Mouse (Mus musculus): Measurements from ENCODE around the gene Fam71d. TPM values are rescaled to one million over a fixed set of nuclear protein-coding genes. Genes with fewer than 3 reads are reported as not detected.

Fam71d gene
- total RNA-seq (2021) = 1 to 10 TPM in 1 of 2 experiments, under 1 TPM in 1; 0.89 to 1.4 TPM

DNA sequence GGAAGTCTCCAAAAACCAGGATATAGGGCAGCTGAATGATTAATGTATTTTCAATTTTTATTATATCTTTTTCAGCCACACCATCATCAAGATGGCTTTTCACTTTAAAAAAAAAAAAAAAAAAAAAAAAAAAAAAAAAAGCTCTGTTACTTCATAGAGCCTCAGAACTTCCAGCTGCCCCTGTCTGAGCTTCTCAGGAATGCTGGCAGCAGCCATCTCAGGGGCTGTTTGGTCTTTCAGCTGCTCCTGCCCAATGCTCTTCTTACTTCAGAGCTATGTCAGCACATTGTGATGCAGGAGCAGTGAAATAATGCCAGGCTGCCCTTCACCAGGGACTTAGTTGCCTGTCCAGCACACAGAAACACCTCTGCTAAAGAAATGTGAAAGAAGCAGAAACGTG lies at the start of gene Fam71d:
Gene Fam71d (plus strand): TSS at position 211 of the 400 bp plus-strand sequence.
- DNase-seq (ENCODE audit: extremely low spot score in 1 of 2, low spot score in 2 of 2) = no peak
- intact Hi-C loops (cut with DNase I) = no loop called here

DNA sequence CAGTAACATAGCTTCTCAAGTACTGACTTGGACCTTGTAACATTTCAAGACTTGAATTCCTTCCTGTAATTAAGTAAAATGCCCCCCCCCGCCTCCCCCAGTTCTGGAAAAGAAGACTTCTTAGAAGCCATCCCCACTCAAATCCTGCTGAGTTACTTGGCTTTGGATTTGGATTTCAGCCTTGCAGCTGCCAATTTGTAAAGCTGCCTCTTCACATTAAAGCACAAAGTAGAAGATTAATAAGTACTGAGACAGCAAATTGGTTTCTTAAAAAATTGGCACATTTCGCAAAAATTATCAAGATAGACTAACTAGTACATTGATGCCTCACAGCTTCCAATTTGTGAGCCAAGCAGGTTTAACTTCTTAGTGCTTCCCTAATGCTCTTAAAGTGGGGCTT lies 47.6 kb upstream of the Fam71d start:
- DNase-seq (ENCODE audit: extremely low spot score in 1 of 2, low spot score in 2 of 2) = no peak
- intact Hi-C loops (cut with DNase I) = no loop called here

DNA sequence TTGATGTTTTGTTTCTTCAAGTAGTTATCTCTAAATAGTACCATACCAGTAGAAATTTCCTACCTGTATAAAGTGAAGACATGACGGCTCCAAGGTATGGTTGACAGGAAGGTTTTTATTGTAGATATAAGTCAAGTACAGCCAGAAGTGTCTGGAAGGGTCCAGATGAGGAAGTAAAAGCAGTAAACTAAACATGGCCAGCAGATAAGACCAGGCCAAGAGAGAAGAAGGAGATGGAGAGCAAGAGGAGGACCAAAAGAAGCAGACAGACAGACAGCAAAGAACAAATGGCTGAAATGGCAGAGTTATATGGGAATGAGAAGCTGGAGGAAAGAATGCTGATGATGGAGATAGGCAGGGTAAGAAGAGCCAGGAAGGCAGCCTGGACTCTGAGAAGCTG lies 46.1 kb upstream of the Fam71d start:
- intact Hi-C loops (cut with DNase I) = no loop called here
- no peak for DNase-seq (ENCODE audit: extremely low spot score in 1 of 2, low spot score in 2 of 2)

DNA sequence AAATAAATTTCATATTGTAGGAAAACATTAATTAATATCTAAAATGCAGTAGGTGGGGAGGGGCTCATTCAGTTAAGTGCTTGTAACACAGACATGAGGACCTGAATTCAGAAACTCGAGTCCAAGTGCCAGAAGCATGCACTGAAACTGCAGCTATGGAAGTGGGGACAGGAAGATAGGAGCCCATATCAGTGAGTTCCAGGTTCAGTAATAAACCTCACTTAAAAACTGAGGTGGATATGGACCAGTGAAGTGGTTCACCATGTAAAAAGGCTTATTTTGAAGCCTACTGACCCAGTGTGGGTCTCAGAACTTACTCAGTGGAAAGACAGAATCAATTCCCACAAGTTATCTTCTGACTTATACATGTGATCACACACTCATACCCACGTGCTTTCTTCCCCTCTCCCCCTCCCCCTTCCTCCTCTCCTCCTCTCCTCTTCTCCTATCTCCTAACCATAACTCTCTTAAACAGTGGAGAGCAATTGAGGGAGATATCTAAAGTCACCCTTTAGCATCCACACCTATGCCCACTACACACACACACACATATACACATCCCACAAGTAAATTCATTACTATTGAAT lies 31.5 kb upstream of the Fam71d start:
- DNase-seq (ENCODE audit: extremely low spot score in 1 of 2, low spot score in 2 of 2) = no peak
- intact Hi-C loops (cut with DNase I) = no loop called here

DNA sequence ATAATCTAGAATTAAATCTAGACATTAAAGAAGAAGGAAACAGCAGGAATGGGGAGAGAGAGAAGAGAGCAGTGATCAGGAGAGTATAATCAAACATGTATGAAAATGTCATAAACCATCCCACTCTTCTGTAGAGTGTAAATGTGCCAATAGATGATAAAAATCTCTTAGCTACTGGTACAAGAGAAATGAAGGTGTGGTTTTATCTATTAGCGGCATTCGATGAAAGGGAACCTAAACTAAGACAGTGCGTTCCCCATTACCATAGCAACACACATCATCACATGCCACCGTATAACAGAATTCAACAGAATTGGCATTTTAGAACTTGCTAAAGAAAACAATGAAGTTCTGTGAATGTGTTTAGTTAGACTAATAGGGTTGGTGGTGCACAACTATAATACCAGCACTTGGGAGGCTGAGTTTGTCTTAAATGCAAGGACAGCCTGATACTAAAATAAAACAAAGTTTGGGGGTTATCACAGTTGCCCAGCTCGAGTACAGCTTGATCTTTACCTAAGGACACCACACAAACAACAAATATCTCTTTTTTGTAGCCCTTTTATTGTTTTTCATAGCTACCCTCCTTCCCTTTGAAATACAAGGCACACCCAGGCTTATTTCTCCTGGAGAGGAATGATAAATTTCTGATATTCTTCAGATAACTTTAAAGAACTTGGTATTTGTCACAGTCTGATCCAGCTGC lies 13.1 kb upstream of the Fam71d start:
- no peak for DNase-seq (ENCODE audit: extremely low spot score in 1 of 2, low spot score in 2 of 2)

DNA sequence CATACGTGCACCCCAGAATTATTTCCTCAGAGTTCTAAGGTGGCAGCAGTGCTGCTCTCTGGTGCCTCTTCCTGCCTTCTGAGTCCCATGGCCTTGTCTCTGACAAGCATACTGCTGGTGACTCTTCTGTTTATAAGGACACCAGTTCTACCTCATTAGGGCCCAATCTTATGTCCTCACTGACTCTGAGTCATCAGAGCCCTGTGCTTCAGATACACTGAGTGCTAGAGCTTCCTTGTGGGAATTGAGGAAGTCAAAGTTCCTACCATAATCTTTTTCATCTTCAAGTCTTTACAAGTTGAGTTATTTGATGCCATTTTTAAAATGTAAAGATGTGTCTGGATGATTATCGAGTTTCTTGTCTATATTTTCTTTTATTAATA lies 12.5 kb upstream of the Fam71d start:
- DNase-seq (ENCODE audit: extremely low spot score in 1 of 2, low spot score in 2 of 2) = no peak

More for the DNA sequence above, 13.1 kb upstream of the Fam71d start:
- intact Hi-C loops (cut with DNase I) = no loop called here

DNA sequence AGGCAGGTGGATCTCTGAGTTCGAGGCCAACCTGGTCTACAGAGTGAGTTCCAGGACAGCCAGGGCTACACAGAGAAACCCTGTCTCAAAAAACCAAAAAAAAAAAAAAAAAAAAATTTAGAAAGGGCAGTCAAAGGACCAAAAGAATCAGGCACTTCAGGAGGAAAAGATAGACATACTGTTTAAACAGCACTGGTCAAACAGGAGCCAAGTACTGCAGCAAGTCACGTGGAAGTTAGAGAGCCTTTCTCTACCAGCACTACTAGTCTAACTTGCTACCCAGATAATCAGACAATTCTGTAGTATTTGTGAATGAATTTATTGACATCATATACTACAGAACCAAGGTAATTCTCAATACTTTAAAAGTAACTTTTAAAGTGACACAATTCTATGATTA lies 10.3 kb upstream of the Fam71d start:
- intact Hi-C loops (cut with DNase I) = no loop called here
- DNase-seq (ENCODE audit: extremely low spot score in 1 of 2, low spot score in 2 of 2) = no peak

More for the DNA sequence above, 12.5 kb upstream of the Fam71d start:
- intact Hi-C loops (cut with DNase I) = no loop called here

GRCm38 (mm10) chr12:78682279-78682678 lies 9.1 kb upstream of the Fam71d start:
- intact Hi-C loops (cut with DNase I) = no loop called here
- DNase-seq (ENCODE audit: extremely low spot score in 1 of 2, low spot score in 2 of 2) = no peak

- intact Hi-C loops (cut with DNase I) = no loop called here
- no peak for DNase-seq (ENCODE audit: extremely low spot score in 1 of 2, low spot score in 2 of 2)
Measured at GRCm38 (mm10) chr12:78685669-78686215, 5.6 kb upstream of the Fam71d start.

- DNase-seq (ENCODE audit: extremely low spot score in 1 of 2, low spot score in 2 of 2) = no peak
- intact Hi-C loops (cut with DNase I) = no loop called here
Measured at GRCm38 (mm10) chr12:78688876-78689275, 2.5 kb upstream of the Fam71d start.

DNA sequence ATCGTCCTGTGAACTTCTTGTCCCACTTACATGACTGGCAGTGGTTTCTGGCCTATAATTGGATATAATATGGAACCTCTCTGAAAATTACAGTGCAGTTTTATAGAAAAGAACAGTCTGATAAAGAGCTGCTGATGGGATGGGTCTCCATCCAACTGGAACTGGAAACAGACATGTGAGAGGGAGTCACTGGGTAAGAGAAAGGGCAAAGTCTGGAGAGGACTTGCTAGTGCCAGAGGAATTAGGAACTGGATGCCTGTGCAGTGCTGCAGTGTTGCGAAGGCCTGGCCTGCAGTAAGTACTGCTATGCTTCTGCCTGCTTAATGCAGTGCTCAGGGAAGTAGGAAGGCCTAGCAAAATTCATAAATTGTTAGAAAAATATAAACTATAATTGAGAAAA lies 1.9 kb downstream of the Fam71d start:
- DNase-seq (ENCODE audit: extremely low spot score in 1 of 2, low spot score in 2 of 2) = no peak
- intact Hi-C loops (cut with DNase I) = no loop called here

GRCm38 (mm10) chr12:78717783-78718182 lies 26.4 kb downstream of the Fam71d start:
- DNase-seq (ENCODE audit: extremely low spot score in 1 of 2, low spot score in 2 of 2) = no peak
- intact Hi-C loops (cut with DNase I) = no loop called here

GRCm38 (mm10) chr12:78727723-78728122 lies 36.4 kb downstream of the Fam71d start:
- no peak for DNase-seq (ENCODE audit: extremely low spot score in 1 of 2, low spot score in 2 of 2)
- intact Hi-C loops (cut with DNase I) = no loop called here

- DNase-seq (ENCODE audit: extremely low spot score in 1 of 2, low spot score in 2 of 2) = no peak
- intact Hi-C loops (cut with DNase I) = no loop called here
Measured at GRCm38 (mm10) chr12:78739633-78740032, 48.3 kb downstream of the Fam71d start.

DNA sequence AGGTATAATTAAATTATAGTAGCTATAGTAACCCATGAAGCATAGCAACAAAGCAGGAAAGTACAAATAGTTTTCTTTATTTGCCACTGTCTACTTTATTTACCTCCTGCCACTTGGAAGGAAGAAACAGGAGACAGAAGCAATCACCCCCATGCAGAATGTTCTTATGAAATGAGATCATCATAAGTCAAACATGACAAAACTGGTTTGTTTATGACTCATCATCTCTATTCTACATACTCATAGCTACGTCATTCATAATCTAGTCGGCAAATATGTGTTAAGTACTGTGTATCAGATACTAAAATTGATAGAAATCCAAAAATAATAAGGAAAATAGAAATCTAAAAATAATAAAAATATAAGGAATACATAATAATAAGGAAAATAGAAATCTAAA lies 49.0 kb downstream of the Fam71d start:
- no peak for DNase-seq (ENCODE audit: extremely low spot score in 1 of 2, low spot score in 2 of 2)
- intact Hi-C loops (cut with DNase I) = no loop called here

- no peak for DNase-seq (ENCODE audit: extremely low spot score in 1 of 2, low spot score in 2 of 2)
- intact Hi-C loops (cut with DNase I) = no loop called here
Measured at GRCm38 (mm10) chr12:78746226-78746625, 54.9 kb downstream of the Fam71d start.

DNA sequence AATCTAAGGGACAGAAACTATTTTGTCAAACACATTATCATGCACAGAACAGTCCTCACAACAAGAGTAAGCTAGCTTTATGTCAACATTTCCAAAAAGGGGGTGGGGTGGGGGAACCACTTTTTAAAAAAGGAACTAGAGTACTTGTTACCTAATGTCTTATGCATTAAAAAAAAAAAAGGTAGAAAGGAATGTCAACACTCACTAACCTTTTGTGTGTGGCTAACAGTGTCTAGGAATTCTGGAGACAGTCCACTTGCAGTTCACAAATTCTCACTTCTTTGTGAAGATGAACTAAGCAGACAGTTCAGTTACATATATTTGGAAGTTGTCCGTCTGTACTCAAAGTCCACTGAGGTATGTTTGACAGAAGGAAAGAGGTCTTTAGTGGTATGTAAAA lies 56.1 kb downstream of the Fam71d start:
- no peak for DNase-seq (ENCODE audit: extremely low spot score in 1 of 2, low spot score in 2 of 2)
- intact Hi-C loops (cut with DNase I) = no loop called here

GRCm38 (mm10) chr12:78748113-78748512 lies 56.8 kb downstream of the Fam71d start:
- peak in 1 of 2 experiments; percentile 19 for DNase-seq (ENCODE audit: extremely low spot score in 1 of 2, low spot score in 2 of 2)
- intact Hi-C loops (cut with DNase I) = no loop called here

DNA sequence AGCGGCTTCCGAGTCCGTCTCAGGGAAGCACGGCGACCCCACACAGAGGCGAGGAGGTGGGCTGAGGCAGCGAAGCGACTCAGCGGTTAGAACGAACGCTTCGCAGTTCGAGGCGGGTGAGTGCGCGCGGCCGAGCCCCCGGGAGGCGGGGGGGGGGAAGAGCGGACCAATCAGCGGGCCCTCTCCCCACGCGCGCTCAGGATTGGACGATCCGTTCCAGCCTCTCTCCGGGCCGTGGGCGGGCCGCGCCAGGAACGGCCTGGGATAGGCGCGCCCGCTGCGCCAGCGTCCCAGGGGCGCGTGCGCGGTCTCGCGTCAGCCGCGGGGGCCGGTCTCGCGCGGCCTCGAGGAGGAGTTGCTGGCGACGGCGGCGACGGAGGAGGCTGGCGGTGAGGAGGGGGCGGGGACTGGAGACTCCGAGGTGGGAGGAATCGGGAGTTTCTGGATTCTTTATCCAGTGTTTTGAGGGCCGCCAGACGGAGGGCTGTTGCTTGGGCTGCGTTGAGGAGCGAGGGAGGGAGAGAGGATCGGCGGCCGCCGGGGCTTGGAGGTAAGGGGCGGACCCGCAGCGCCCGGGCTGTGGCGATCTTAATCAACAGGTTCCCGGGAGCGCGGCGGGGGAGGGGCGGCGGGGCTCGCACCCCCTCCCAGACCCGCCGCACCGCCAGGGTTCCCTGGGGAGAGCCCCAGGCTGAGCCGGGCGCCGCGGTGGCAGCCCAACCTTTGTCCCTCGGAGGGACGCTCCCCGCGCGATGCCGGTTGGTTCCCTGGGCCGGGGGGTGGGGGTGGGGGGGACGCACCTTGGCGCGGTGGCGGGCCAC lies 57.4 kb downstream of the Fam71d start, which contains the start of gene Mpp5:
Gene Mpp5 (plus strand): TSS at position 351 of the 821 bp plus-strand sequence.
- DNase-seq (ENCODE audit: extremely low spot score in 1 of 2, low spot score in 2 of 2) = peak; percentile 93 to 99
- intact Hi-C loops (cut with DNase I) = no loop called here

All from left cerebral cortex, postnatal 10 days (tissue).